In the genomic region with DNA sequence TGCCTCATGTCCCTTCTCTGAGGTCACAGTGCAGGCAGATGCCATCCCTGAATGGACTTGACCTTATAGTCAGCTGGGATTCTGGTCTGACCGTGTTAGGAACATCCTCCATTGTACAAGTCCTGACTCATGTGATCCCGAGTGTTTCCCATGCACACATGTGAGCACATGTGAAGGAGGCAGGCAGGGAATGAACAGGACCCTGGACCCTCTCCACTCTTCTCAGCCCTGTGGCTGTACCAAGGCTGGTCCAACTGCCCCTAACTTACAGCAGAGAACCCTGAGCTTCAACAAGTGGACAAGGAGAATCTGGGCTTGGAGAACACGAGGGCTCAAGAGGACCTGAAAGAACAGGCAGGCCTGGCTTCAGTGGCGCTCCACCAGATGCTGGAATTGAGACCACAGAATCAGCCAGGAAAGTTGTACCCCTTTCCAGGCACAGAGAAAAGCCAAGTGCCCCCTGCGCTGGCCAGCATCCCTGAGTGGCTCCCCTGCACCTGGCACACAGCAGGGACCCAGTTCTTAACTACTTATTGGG, we compare ENCODE assay signal across 8 mouse cellular contexts. TPM values are rescaled to one million over a fixed set of nuclear protein-coding genes. Genes with fewer than 3 reads are reported as not detected.
DNase-seq lines count a peak whose midpoint lies in the region; ATAC-seq and TF ChIP-seq lines count a peak whose summit lies in the region.

No protein-coding gene starts in this region.

- WGBS in embryonic facial prominence, embryonic 11.5 days, result 70% methylated on average over 5 of the region's 5 CpGs
- 78% methylated on average over 5 of the region's 5 CpGs for WGBS in intestine, embryonic 14.5 days

- H3K4me1 ChIP-seq in embryonic facial prominence, embryonic 11.5 days (ENCODE audit: control insufficient read depth, insufficient read depth, low read length), result peaks cover 2% of the 10 kb centered on the region; the same call in 1 of the 2 replicates
- H3K4me1 ChIP-seq in intestine, embryonic 14.5 days (replicated peaks; ENCODE audit: control insufficient read depth, insufficient read depth, low read length), result peaks cover 29% of the 10 kb centered on the region

- H3K36me3 ChIP-seq in embryonic facial prominence, embryonic 11.5 days (replicated peaks; ENCODE audit: control insufficient read depth, insufficient read depth, low read depth, low read length), result no peaks in the 10 kb centered on the region
- 0 out of 2 replicates have a peak, but pooled peaks cover 3% of the 10 kb centered on the region for H3K36me3 ChIP-seq in intestine, embryonic 14.5 days (ENCODE audit: control insufficient read depth, insufficient read depth, low read length)
- H3K36me3 ChIP-seq in myocyte (ENCODE audit: control insufficient read depth, insufficient read depth), result no peaks in the 10 kb centered on the region

- TF ChIP-seq CTCF in layer of hippocampus, adult 2 months (conservative IDR thresholded peaks at IDR 0.05), result no peak

- no peaks in the 10 kb centered on the region for H3K9me3 ChIP-seq in embryonic facial prominence, embryonic 11.5 days (replicated peaks; ENCODE audit: control insufficient read depth, low read length)
- H3K9me3 ChIP-seq in intestine, embryonic 14.5 days (ENCODE audit: control insufficient read depth, low read length), result no peaks in the 10 kb centered on the region

- DNase-seq in layer of hippocampus, adult 2 months (ENCODE audit: low spot score in 2 of 2), result no peak
- no peak for DNase-seq in layer of hippocampus, adult 8-10 months (ENCODE audit: low spot score in 2 of 2)
- no peak for DNase-seq in embryonic facial prominence, embryonic 11.5 days (ENCODE audit: low spot score)
- DNase-seq in intestine, embryonic 14.5 days (ENCODE audit: low spot score), result peak; percentile 61
- no peak for DNase-seq in adrenal gland, adult 8-10 months
- no peak for DNase-seq in ovary, postnatal 10 days (ENCODE audit: low spot score)
- no peak for DNase-seq in retina, embryonic 14.5 days (ENCODE audit: low spot score)

- peak overlapping the region; percentile 41 for H3K4me3 ChIP-seq in layer of hippocampus, adult 2 months
- peak overlapping the region; percentile 32; the same call in 1 of the 2 replicates for H3K4me3 ChIP-seq in embryonic facial prominence, embryonic 11.5 days (ENCODE audit: low read depth, low read length)
- peak overlapping the region; percentile 47 for H3K4me3 ChIP-seq in intestine, embryonic 14.5 days (ENCODE audit: low read depth, low read length)
- H3K4me3 ChIP-seq in myocyte, result peak overlapping the region; percentile 17

- no peak for TF ChIP-seq POLR2A in myocyte (IDR thresholded peaks at IDR 0.05; ENCODE audit: insufficient read length, low read depth)

- H3K79me2 ChIP-seq in myocyte (ENCODE audit: control insufficient read depth, insufficient read depth), result no peaks in the 10 kb centered on the region

- ATAC-seq in embryonic facial prominence, embryonic 11.5 days (replicated peaks; ENCODE audit: insufficient number of reproducible peaks, low FRiP score, low TSS enrichment, low read depth), result no peak
- ATAC-seq in intestine, embryonic 14.5 days (replicated peaks; ENCODE audit: low FRiP score, low TSS enrichment, low read depth), result 0 out of 2 replicates have a peak, but pooled peaks have one; percentile 3

- H3K4me2 ChIP-seq in embryonic facial prominence, embryonic 11.5 days (ENCODE audit: low read depth, low read length), result no peak overlapping the region
- H3K4me2 ChIP-seq in intestine, embryonic 14.5 days (ENCODE audit: low read length), result peak overlapping the region; percentile 63
- peak overlapping the region; percentile 74 for H3K4me2 ChIP-seq in myocyte (ENCODE audit: low read depth)

- H3K27ac ChIP-seq in layer of hippocampus, adult 2 months, result peak overlapping the region; percentile 76; the same call in 1 of the 2 replicates
- no peak overlapping the region for H3K27ac ChIP-seq in embryonic facial prominence, embryonic 11.5 days (replicated peaks; ENCODE audit: low read depth, low read length)
- no peak overlapping the region for H3K27ac ChIP-seq in intestine, embryonic 14.5 days (ENCODE audit: low read depth)

- no peaks in the 10 kb centered on the region; the same call in none of the 2 replicates for H3K27me3 ChIP-seq in embryonic facial prominence, embryonic 11.5 days (ENCODE audit: control insufficient read depth, insufficient read depth, low read length)
- no peaks in the 10 kb centered on the region for H3K27me3 ChIP-seq in intestine, embryonic 14.5 days (replicated peaks; ENCODE audit: control insufficient read depth, insufficient read depth, low read length)
- no peaks in the 10 kb centered on the region for H3K27me3 ChIP-seq in myocyte (ENCODE audit: control insufficient read depth, insufficient read depth, insufficient read length)

- no peak overlapping the region for H3K9ac ChIP-seq in embryonic facial prominence, embryonic 11.5 days (replicated peaks; ENCODE audit: low read length)
- H3K9ac ChIP-seq in intestine, embryonic 14.5 days (ENCODE audit: low read length), result peak overlapping the region; percentile 43

- peak overlapping the region; percentile 22 for H3ac ChIP-seq in myocyte (ENCODE audit: control insufficient read depth, insufficient read length)

TF ChIP-seq in myocyte, 11 proteins besides CTCF, POLR2A, EP300 and RAD21:
- TF ChIP-seq SRF (IDR thresholded peaks at IDR 0.05; ENCODE audit: control insufficient read depth, insufficient read length, low read depth) (no peak), TCF3 (IDR thresholded peaks at IDR 0.05; ENCODE audit: insufficient read length, low read depth) (no peak), CEBPB (IDR thresholded peaks at IDR 0.05; ENCODE audit: insufficient read depth, poor library complexity, severe bottlenecking) (no peak), POLR2AphosphoS2 (IDR thresholded peaks at IDR 0.05; ENCODE audit: insufficient read length, low read depth) (no peak), MAX (IDR thresholded peaks at IDR 0.05; ENCODE audit: low read depth) (no peak)

RNA-seq across cellular contexts. Expression of a gene that starts 0.6 kb away (rescaled TPM):
- total RNA-seq in layer of hippocampus, adult 2 months (2021), result 10 to 100 TPM in 1 of 2 experiments, 1 to 10 TPM in 1; 9.8 to 14.0 TPM
- 10 to 100 TPM in 3 of 4 experiments, 1 to 10 TPM in 1; 9.1 to 14.2 (median 12.7) TPM for total RNA-seq in layer of hippocampus, adult 8-10 months (2022)
- polyA plus RNA-seq in embryonic facial prominence, embryonic 11.5 days (2014; fragmentation: Nextera tagmentation; extraction: Ambion mirVana), result 2.2 and 4.3 TPM in 2 replicates
- polyA plus RNA-seq in intestine, embryonic 14.5 days (2014; fragmentation: Nextera tagmentation; extraction: Ambion mirVana), result 54.4 and 59.7 TPM in 2 replicates
- polyA plus RNA-seq in myocyte (2012; fragmentation: generic; extraction: Trizol), result 61.0 TPM
- 10 to 100 TPM; 58.1 to 75.3 (median 62.3) TPM for total RNA-seq in adrenal gland, adult 8-10 months (2022)
